ENCODE assay signal across 18 mouse cellular contexts in the genomic region with DNA sequence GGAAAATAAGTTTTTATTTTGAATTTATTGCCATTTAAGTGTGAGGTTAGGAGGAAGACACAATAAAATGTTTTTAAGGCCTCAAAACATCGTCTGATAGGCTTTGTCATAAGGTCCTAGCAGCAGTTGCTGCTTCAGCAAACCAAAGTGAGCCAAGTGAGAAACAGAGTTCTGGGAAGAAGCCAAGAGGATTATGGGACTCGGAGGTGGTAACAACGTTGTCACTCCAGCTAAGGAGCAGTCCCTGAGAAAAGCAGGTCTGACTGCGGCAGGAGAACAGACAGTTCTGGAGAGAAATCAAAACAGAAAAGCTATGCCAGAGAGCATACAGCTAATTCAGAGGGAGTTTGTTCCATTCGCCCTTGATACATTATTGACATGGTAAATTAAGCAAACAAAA.
DNase-seq lines count a peak whose midpoint lies in the region; ATAC-seq and TF ChIP-seq lines count a peak whose summit lies in the region.
"Had no signal": no experiment of that assay in that cellular context is flagged by ENCODE, and none has a peak within 500 bp of the region (broad histone marks: within the 10 kb centered on the region; RNA-seq: fewer than 3 reads in every experiment).

No protein-coding gene starts in this region.

- no peak for ATAC-seq in forebrain, embryonic 14.5 days
- no peak for ATAC-seq in hindbrain, postnatal 0 days
- ATAC-seq in hindbrain, embryonic 14.5 days (ENCODE audit: low FRiP score) = no peak
- ATAC-seq in heart, embryonic 11.5 days (replicated peaks; ENCODE audit: insufficient number of reproducible peaks, low FRiP score, low TSS enrichment) = no peak
- ATAC-seq: forebrain, postnatal 0 days; intestine, embryonic 15.5 days had no signal

- H3K27ac ChIP-seq in forebrain, embryonic 14.5 days (ENCODE audit: low read depth, low read length) = no peak overlapping the region
- no peak overlapping the region for H3K27ac ChIP-seq in forebrain, embryonic 10.5 days
- no peak overlapping the region for H3K27ac ChIP-seq in hindbrain, postnatal 0 days
- H3K27ac ChIP-seq in hindbrain, embryonic 14.5 days = no peak overlapping the region
- H3K27ac ChIP-seq in heart, embryonic 11.5 days (ENCODE audit: low read depth, low read length) = no peak overlapping the region
- H3K27ac ChIP-seq: embryonic facial prominence, embryonic 13.5 days; hindbrain, embryonic 12.5 days; intestine, embryonic 15.5 days had no signal

- H3K9me3 ChIP-seq in forebrain, embryonic 14.5 days (replicated peaks; ENCODE audit: control insufficient read depth, low read length) = peaks cover 7% of the 10 kb centered on the region; the same call in 1 of the 2 replicates
- 0 out of 2 replicates have a peak, but pooled peaks cover 4% of the 10 kb centered on the region for H3K9me3 ChIP-seq in forebrain, embryonic 10.5 days
- no peaks in the 10 kb centered on the region; the same call in 1 of the 2 replicates for H3K9me3 ChIP-seq in hindbrain, postnatal 0 days (ENCODE audit: low read length)
- H3K9me3 ChIP-seq in hindbrain, embryonic 14.5 days (ENCODE audit: control insufficient read depth, low read length) = peaks cover 10% of the 10 kb centered on the region
- peaks cover 3% of the 10 kb centered on the region; the same call in 1 of the 2 replicates for H3K9me3 ChIP-seq in heart, embryonic 11.5 days (replicated peaks; ENCODE audit: control insufficient read depth, low read length)
- H3K9me3 ChIP-seq: intestine, embryonic 15.5 days had no signal

- no peak overlapping the region for H3K4me2 ChIP-seq in forebrain, embryonic 14.5 days (ENCODE audit: low read length)
- H3K4me2 ChIP-seq in hindbrain, postnatal 0 days (ENCODE audit: low read depth, low read length) = no peak overlapping the region
- no peak overlapping the region for H3K4me2 ChIP-seq in hindbrain, embryonic 14.5 days (replicated peaks)
- no peak overlapping the region for H3K4me2 ChIP-seq in heart, embryonic 11.5 days
- H3K4me2 ChIP-seq: embryonic facial prominence, embryonic 13.5 days; hindbrain, embryonic 12.5 days; intestine, embryonic 15.5 days had no signal

- peak; percentile 55 for DNase-seq in forebrain, embryonic 14.5 days (ENCODE audit: low spot score)
- no peak for DNase-seq in forebrain, embryonic 10.5 days (ENCODE audit: extremely low spot score, low spot score)
- peak; percentile 22 for DNase-seq in hindbrain, postnatal 0 days (ENCODE audit: low spot score)
- DNase-seq in hindbrain, embryonic 14.5 days (ENCODE audit: low spot score) = no peak
- peak; percentile 45 for DNase-seq in brain, adult 2 months (ENCODE audit: low read depth, low spot score)
- DNase-seq in brain, embryonic 14.5 days (ENCODE audit: low read depth) = peak; percentile 72
- no peak for DNase-seq in spleen, postnatal 10 days (ENCODE audit: low spot score in 2 of 2)
- DNase-seq: adrenal gland, adult 2 months; adrenal gland, postnatal 25 days; forebrain, postnatal 0 days; gastrocnemius, postnatal 10 days; heart, postnatal 10 days; heart, postnatal 4 days; kidney, adult 18-20 months had no signal

- no peak overlapping the region for H3K9ac ChIP-seq in forebrain, embryonic 14.5 days (ENCODE audit: low read length)
- H3K9ac ChIP-seq in hindbrain, postnatal 0 days (replicated peaks; ENCODE audit: low read length) = no peak overlapping the region
- no peak overlapping the region for H3K9ac ChIP-seq in hindbrain, embryonic 14.5 days
- no peak overlapping the region for H3K9ac ChIP-seq in heart, embryonic 11.5 days (ENCODE audit: low read depth, low read length)
- H3K9ac ChIP-seq: embryonic facial prominence, embryonic 13.5 days; forebrain, postnatal 0 days; hindbrain, embryonic 12.5 days; intestine, embryonic 15.5 days had no signal

- 57% methylated on average over 5 of the region's 5 CpGs for WGBS in forebrain, embryonic 14.5 days
- 83% methylated on average over 5 of the region's 5 CpGs for WGBS in forebrain, embryonic 10.5 days
- WGBS in hindbrain, postnatal 0 days = 62% methylated on average over 5 of the region's 5 CpGs
- WGBS in hindbrain, embryonic 14.5 days = 72% methylated on average over 5 of the region's 5 CpGs
- WGBS in heart, embryonic 11.5 days (ENCODE audit: insufficient replicate concordance) = 67% methylated on average over 5 of the region's 5 CpGs

- no peaks in the 10 kb centered on the region for H3K4me1 ChIP-seq in forebrain, embryonic 14.5 days (ENCODE audit: control insufficient read depth, insufficient read depth, low read length)
- H3K4me1 ChIP-seq in forebrain, embryonic 10.5 days = no peaks in the 10 kb centered on the region
- no peaks in the 10 kb centered on the region for H3K4me1 ChIP-seq in hindbrain, postnatal 0 days (ENCODE audit: insufficient read depth, low read length)
- no peaks in the 10 kb centered on the region for H3K4me1 ChIP-seq in hindbrain, embryonic 14.5 days (replicated peaks; ENCODE audit: control insufficient read depth, insufficient read depth, low read length)
- H3K4me1 ChIP-seq in heart, embryonic 11.5 days (ENCODE audit: control insufficient read depth, insufficient read depth, low read length) = no peaks in the 10 kb centered on the region
- H3K4me1 ChIP-seq: embryonic facial prominence, embryonic 13.5 days; hindbrain, embryonic 12.5 days; intestine, embryonic 15.5 days had no signal

- no peaks in the 10 kb centered on the region for H3K36me3 ChIP-seq in forebrain, embryonic 14.5 days (ENCODE audit: control insufficient read depth, insufficient read depth, low read length)
- no peaks in the 10 kb centered on the region for H3K36me3 ChIP-seq in forebrain, embryonic 10.5 days (replicated peaks)
- no peaks in the 10 kb centered on the region for H3K36me3 ChIP-seq in hindbrain, postnatal 0 days (ENCODE audit: insufficient read depth, low read length)
- H3K36me3 ChIP-seq in hindbrain, embryonic 14.5 days (replicated peaks; ENCODE audit: control insufficient read depth, insufficient read depth) = no peaks in the 10 kb centered on the region
- H3K36me3 ChIP-seq in heart, embryonic 11.5 days (ENCODE audit: control insufficient read depth, insufficient read depth, low read length) = no peaks in the 10 kb centered on the region
- H3K36me3 ChIP-seq: embryonic facial prominence, embryonic 13.5 days; hindbrain, embryonic 12.5 days; intestine, embryonic 15.5 days had no signal

- no peak for TF ChIP-seq CTCF in hindbrain, postnatal 0 days (IDR thresholded peaks at IDR 0.05; ENCODE audit: low read depth)
- no peak for TF ChIP-seq CTCF in brain, embryonic 14.5 days (IDR thresholded peaks at IDR 0.05; ENCODE audit: borderline replicate concordance, extremely low read depth, insufficient read depth, insufficient read length)

- no peak for TF ChIP-seq POLR2A in brain, embryonic 14.5 days (IDR thresholded peaks at IDR 0.05; ENCODE audit: borderline replicate concordance, extremely low read depth, insufficient read depth, insufficient read length, poor library complexity, severe bottlenecking)

- no peak overlapping the region for H3K4me3 ChIP-seq in forebrain, embryonic 14.5 days (ENCODE audit: low read depth, low read length)
- no peak overlapping the region for H3K4me3 ChIP-seq in forebrain, embryonic 10.5 days
- no peak overlapping the region for H3K4me3 ChIP-seq in hindbrain, postnatal 0 days (ENCODE audit: low read length)
- no peak overlapping the region for H3K4me3 ChIP-seq in hindbrain, embryonic 14.5 days (replicated peaks; ENCODE audit: low read length)
- no peak overlapping the region for H3K4me3 ChIP-seq in heart, embryonic 11.5 days (ENCODE audit: low read depth, low read length)
- H3K4me3 ChIP-seq: embryonic facial prominence, embryonic 13.5 days; hindbrain, embryonic 12.5 days; intestine, embryonic 15.5 days had no signal

- no peaks in the 10 kb centered on the region for H3K27me3 ChIP-seq in forebrain, embryonic 14.5 days (replicated peaks; ENCODE audit: control insufficient read depth, insufficient read depth, low read length)
- 0 out of 2 replicates have a peak, but pooled peaks cover 4% of the 10 kb centered on the region for H3K27me3 ChIP-seq in forebrain, embryonic 10.5 days (ENCODE audit: poor library complexity, severe bottlenecking)
- H3K27me3 ChIP-seq in hindbrain, postnatal 0 days (ENCODE audit: insufficient read depth, low read length) = no peaks in the 10 kb centered on the region
- no peaks in the 10 kb centered on the region for H3K27me3 ChIP-seq in hindbrain, embryonic 14.5 days (ENCODE audit: control insufficient read depth, insufficient read depth, low read length)
- no peaks in the 10 kb centered on the region for H3K27me3 ChIP-seq in heart, embryonic 11.5 days (ENCODE audit: control insufficient read depth, insufficient read depth, low read length)
- H3K27me3 ChIP-seq: embryonic facial prominence, embryonic 13.5 days; hindbrain, embryonic 12.5 days; intestine, embryonic 15.5 days had no signal

Comparison
In these comparisons a context has a peak if more than half of its experiments do, and no peak if none do; other contexts are left out.
1. DNase-seq: peak in forebrain, embryonic 14.5 days (single experiment), hindbrain, postnatal 0 days (single experiment), brain, adult 2 months (single experiment) and brain, embryonic 14.5 days (single experiment); none in forebrain, embryonic 10.5 days (single experiment), hindbrain, embryonic 14.5 days (single experiment) and spleen, postnatal 10 days (0 of 2).